Mouse (Mus musculus) cortical plate, adult 2 months (tissue): ENCODE results near the gene Ofd1.

Source experiments
- CTCF ChIP-seq: fragments of 200-500 bp; IDR thresholded peaks from 2 replicates; pipeline ENCODE4 v1.5.1; 2011; ENCODE audit warnings: mild to moderate bottlenecking, control low read depth, low read length; ENCODE audit not compliant: insufficient read depth; ENCODE audit errors: extremely low read depth
- POLR2A ChIP-seq: fragments of 200-500 bp; IDR thresholded peaks from 2 replicates; pipeline ENCODE4 v1.6.1; 2011; ENCODE audit warnings: mild to moderate bottlenecking, low read length, control low read depth; ENCODE audit not compliant: insufficient read depth; ENCODE audit errors: extremely low read depth

GRCm38 (mm10) chrX:166468321-166468720 lies 27.8 kb upstream of the Ofd1 start:
- TF ChIP-seq POLR2A (no peak), CTCF (no peak)
